Mouse (Mus musculus) adrenal gland, postnatal 36 days (tissue): ENCODE measurements around the gene Cic. TPM values are rescaled to one million over a fixed set of nuclear protein-coding genes. Genes with fewer than 3 reads are reported as not detected.

ENCODE experiments used
- microRNA-seq: library from miRNA; unstranded; fragments of <30 nt; microRNA quantifications from one replicate; pipeline ENCODE4 v1.2.0, GENCODE M21; 2021
- total RNA-seq, 2 experiments: library from RNA; stranded (reverse); gene quantifications; 2 replicates each; pipeline ENCODE4 v1.2.3; 2021

Gene Cic
- total RNA-seq, 2 experiments from 2014 or later: 94.8 to 116 TPM

Small RNAs within 50 kb of the gene (microRNA-seq; reads per million reads assigned to microRNA genes)
- gene Mir7048: not detected

Other genes starting within 250 kb of the Cic start
- gene Grik5, start 195.4 kb upstream of the Cic start, total RNA-seq: 10 to 100 TPM; 13.4 to 16.9 TPM
- gene Zfp574, start 195.1 kb upstream of the Cic start, total RNA-seq: 10 to 100 TPM; 20.6 to 20.9 TPM
- gene Pou2f2, start 88.0 kb upstream of the Cic start, total RNA-seq: 1 to 10 TPM in 1 of 2 experiments, under 1 TPM in 1; 0.86 to 1.3 TPM
- 10 to 100 TPM; 16.7 to 17.7 TPM for gene Dedd2, start 47.1 kb upstream of the Cic start, total RNA-seq
- gene Zfp526, start 46.3 kb upstream of the Cic start, total RNA-seq: 1 to 10 TPM; 9.3 to 9.4 TPM
- 10 to 100 TPM; 93.3 to 96.7 TPM for gene Gsk3a, start 29.9 kb upstream of the Cic start, total RNA-seq
- 10 to 100 TPM; 25.4 to 40.9 TPM for gene Erf, start 16.9 kb upstream of the Cic start, total RNA-seq
- gene Pafah1b3, start 30.3 kb downstream of the Cic start, total RNA-seq: 10 to 100 TPM; 32.7 to 34.0 TPM
- gene Prr19, start 33.7 kb downstream of the Cic start, total RNA-seq: not detected
- gene Tmem145, start 38.4 kb downstream of the Cic start, total RNA-seq: 1 to 10 TPM; 1.5 to 1.6 TPM
- 10 to 100 TPM; 43.7 to 51.3 TPM for gene Megf8, start 49.5 kb downstream of the Cic start, total RNA-seq
- not detected for gene Cnfn, start 102.0 kb downstream of the Cic start, total RNA-seq
- 100 to 1,000 TPM; 342 to 355 TPM for gene Lipe, start 131.0 kb downstream of the Cic start, total RNA-seq
- not detected for gene Cxcl17, start 145.2 kb downstream of the Cic start, total RNA-seq
- gene Ceacam1, start 209.9 kb downstream of the Cic start, total RNA-seq: 10 to 100 TPM in 1 of 2 experiments, 1 to 10 TPM in 1; 9.6 to 19.9 TPM